Mouse (Mus musculus) hindbrain, embryonic 12.5 days (tissue): ENCODE measurements around the gene Ntsr2. TPM values are rescaled to one million over a fixed set of nuclear protein-coding genes. Genes with fewer than 3 reads are reported as not detected.
A peak's percentile ranks its signal among the peaks of the same experiment; 100 is the strongest.

Experiments
- ATAC-seq: fragments of 200-750 bp; cut with Nextera tagmentation; 2 replicates; pipeline ENCODE4 v1.8.0; 2017; ENCODE audit warnings: moderate TSS enrichment; ENCODE audit not compliant: low FRiP score
- H3K27ac ChIP-seq: fragments of 300-500 bp; sonication (generic); 2 replicates; pipeline ENCODE4 v1.5.1; 2016; ENCODE audit warnings: mild to moderate bottlenecking
- H3K27me3 ChIP-seq: fragments of 300-500 bp; sonication (generic); 2 replicates; pipeline ENCODE4 v1.6.1; 2016; ENCODE audit warnings: mild to moderate bottlenecking
- H3K36me3 ChIP-seq: fragments of 300-500 bp; sonication (generic); 2 replicates; pipeline ENCODE4 v1.6.1; 2016; ENCODE audit warnings: mild to moderate bottlenecking
- H3K4me1 ChIP-seq: fragments of 300-500 bp; sonication (generic); 2 replicates; pipeline ENCODE4 v1.6.1; 2016
- H3K4me2 ChIP-seq: fragments of 300-500 bp; sonication (generic); replicated peaks from 2 replicates; pipeline ENCODE4 v1.6.1; 2016; ENCODE audit warnings: mild to moderate bottlenecking
- H3K4me3 ChIP-seq: fragments of 300-500 bp; sonication (generic); 2 replicates; pipeline ENCODE4 v1.5.1; 2016; ENCODE audit warnings: mild to moderate bottlenecking
- H3K9ac ChIP-seq: fragments of 300-500 bp; sonication (generic); 2 replicates; pipeline ENCODE4 v1.6.1; 2016; ENCODE audit warnings: mild to moderate bottlenecking, moderate library complexity
- H3K9me3 ChIP-seq: fragments of 300-500 bp; sonication (generic); replicated peaks from 2 replicates; pipeline ENCODE4 v1.6.1; 2016; ENCODE audit warnings: mild to moderate bottlenecking
- WGBS: fragments of 180-500 bp; shearing (Covaris S2); methylation state at CpG from one replicate; pipeline ENCODE4 v1.1.7; 2016; 5-methylcytosine and 5-hydroxymethylcytosine counted together
- polyA plus RNA-seq: library from polyadenylated mRNA; unstranded; fragments of >200 nt; fragmentation: Nextera tagmentation; extraction: Ambion mirVana; gene quantifications from 2 replicates; pipeline ENCODE4 v1.2.1, GENCODE M21; 2016

Gene Ntsr2
- polyA plus RNA-seq, 1 experiment from 2014 or later, result 0.17 TPM

GRCm38 (mm10) chr12:16634075-16634813, 18.9 kb upstream of the Ntsr2 start:
- H3K9me3 ChIP-seq, result no peaks in the 10 kb centered on the region
- H3K36me3 ChIP-seq, result no peaks in the 10 kb centered on the region
- ATAC-seq, result 0 out of 2 replicates have a peak, but pooled peaks have one; percentile 32
- no peak overlapping the region for H3K27ac ChIP-seq
- no peak overlapping the region for H3K9ac ChIP-seq
- 61% methylated on average over 14 of the region's 14 CpGs for WGBS
- H3K4me2 ChIP-seq, result no peak overlapping the region
- no peaks in the 10 kb centered on the region for H3K4me1 ChIP-seq
- H3K4me3 ChIP-seq, result no peak overlapping the region
- H3K27me3 ChIP-seq, result no peaks in the 10 kb centered on the region

DNA sequence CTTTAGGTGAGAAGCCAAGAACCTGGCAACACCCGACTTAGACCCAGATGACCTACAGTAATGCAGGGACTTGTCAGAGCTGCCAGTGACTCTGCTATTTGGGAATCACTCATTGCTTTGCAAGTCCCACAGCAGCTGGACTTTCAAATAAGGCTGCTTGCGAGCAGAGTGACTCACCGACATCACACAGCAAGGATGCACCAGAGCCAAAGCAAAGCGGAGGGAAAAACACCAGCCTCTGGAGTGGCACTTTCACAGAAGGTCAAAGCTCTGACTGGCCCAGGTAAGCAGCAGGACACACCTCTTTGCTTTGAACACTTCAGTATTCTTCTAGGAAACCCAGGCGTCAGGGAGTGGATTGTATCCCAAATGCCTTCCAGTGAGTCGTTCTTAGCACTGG, 17.4 kb upstream of the Ntsr2 start:
- Histone ChIP-seq H3K27ac (no peak overlapping the region), H3K9me3 (no peaks in the 10 kb centered on the region), H3K4me3 (no peak overlapping the region), H3K36me3 (no peaks in the 10 kb centered on the region), H3K4me1 (no peaks in the 10 kb centered on the region), H3K9ac (no peak overlapping the region), H3K27me3 (no peaks in the 10 kb centered on the region), H3K4me2 (no peak overlapping the region)
- ATAC-seq, result no peak
- WGBS, result 79% methylated on average over 6 of the region's 6 CpGs

GRCm38 (mm10) chr12:16639078-16639771, 14.0 kb upstream of the Ntsr2 start:
- Histone ChIP-seq H3K4me1 (peaks cover 7% of the 10 kb centered on the region), H3K9ac (no peak overlapping the region), H3K27ac (no peak overlapping the region), H3K4me3 (no peak overlapping the region), H3K9me3 (no peaks in the 10 kb centered on the region), H3K27me3 (no peaks in the 10 kb centered on the region), H3K36me3 (no peaks in the 10 kb centered on the region), H3K4me2 (no peak overlapping the region)
- no peak for ATAC-seq
- WGBS, result 74% methylated on average over 12 of the region's 12 CpGs

DNA sequence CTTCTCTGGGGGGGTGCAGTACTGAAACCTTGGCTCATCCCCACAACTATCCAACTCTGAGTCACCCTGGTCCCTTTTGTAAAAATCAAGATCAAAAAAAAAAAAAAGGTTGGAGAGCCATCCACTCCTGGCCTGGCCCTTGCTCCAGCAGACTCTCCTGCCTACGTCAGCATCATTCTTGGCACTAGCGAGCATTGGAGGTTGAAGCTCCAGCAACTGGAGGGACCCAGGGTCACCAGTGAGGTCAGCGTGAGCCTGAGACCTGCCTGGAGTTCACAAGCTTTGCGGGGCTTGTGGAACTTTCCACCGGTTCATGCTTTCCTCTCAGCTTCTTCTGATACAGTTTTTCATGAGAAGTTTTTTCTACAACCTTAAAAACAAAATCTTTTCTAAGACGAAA, 13.1 kb upstream of the Ntsr2 start:
- no peak for ATAC-seq
- H3K4me1 ChIP-seq, result peaks cover 11% of the 10 kb centered on the region
- H3K36me3 ChIP-seq, result no peaks in the 10 kb centered on the region
- H3K4me2 ChIP-seq, result no peak overlapping the region
- WGBS, result 94% methylated on average over 6 of the region's 6 CpGs
- H3K27me3 ChIP-seq, result 0 out of 2 replicates have a peak, but pooled peaks cover 2% of the 10 kb centered on the region
- no peak overlapping the region for H3K9ac ChIP-seq
- H3K27ac ChIP-seq, result no peak overlapping the region
- no peaks in the 10 kb centered on the region for H3K9me3 ChIP-seq
- H3K4me3 ChIP-seq, result no peak overlapping the region

DNA sequence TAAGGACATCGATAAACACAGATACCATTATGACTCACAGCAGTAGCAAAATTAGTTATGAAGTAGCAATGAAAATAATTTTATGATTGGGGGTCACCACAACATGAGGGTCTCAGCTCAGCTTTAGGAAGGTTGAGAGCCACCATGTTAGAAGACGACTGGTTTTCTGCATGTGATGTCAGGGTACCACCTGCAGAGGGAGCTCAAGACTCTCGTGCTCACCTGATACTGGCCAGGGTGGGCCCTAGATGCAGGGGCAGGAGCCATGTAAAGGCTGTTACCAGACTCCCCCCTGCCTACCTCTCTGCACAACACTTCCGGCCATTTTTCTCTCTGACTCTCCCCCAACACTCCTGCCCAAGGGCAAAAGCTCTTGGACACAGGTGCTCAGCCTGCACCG, 11.2 kb upstream of the Ntsr2 start:
- H3K27me3 ChIP-seq, result 0 out of 2 replicates have a peak, but pooled peaks cover 3% of the 10 kb centered on the region
- H3K4me3 ChIP-seq, result no peak overlapping the region
- no peak overlapping the region for H3K27ac ChIP-seq
- no peak overlapping the region for H3K4me2 ChIP-seq
- H3K36me3 ChIP-seq, result no peaks in the 10 kb centered on the region
- no peaks in the 10 kb centered on the region for H3K9me3 ChIP-seq
- peaks cover 11% of the 10 kb centered on the region for H3K4me1 ChIP-seq
- WGBS, result 74% methylated on average over 5 of the region's 5 CpGs
- no peak overlapping the region for H3K9ac ChIP-seq
- no peak for ATAC-seq

GRCm38 (mm10) chr12:16643508-16644345, 9.5 kb upstream of the Ntsr2 start:
- H3K27me3 ChIP-seq, result 0 out of 2 replicates have a peak, but pooled peaks cover 3% of the 10 kb centered on the region
- H3K9me3 ChIP-seq, result no peaks in the 10 kb centered on the region
- H3K4me2 ChIP-seq, result no peak overlapping the region
- H3K27ac ChIP-seq, result peak overlapping the region; percentile 19
- WGBS, result 45% methylated on average over 12 of the region's 12 CpGs
- peaks cover 11% of the 10 kb centered on the region for H3K4me1 ChIP-seq
- H3K9ac ChIP-seq, result no peak overlapping the region
- peak; percentile 86 for ATAC-seq
- no peak overlapping the region for H3K4me3 ChIP-seq
- H3K36me3 ChIP-seq, result no peaks in the 10 kb centered on the region

DNA sequence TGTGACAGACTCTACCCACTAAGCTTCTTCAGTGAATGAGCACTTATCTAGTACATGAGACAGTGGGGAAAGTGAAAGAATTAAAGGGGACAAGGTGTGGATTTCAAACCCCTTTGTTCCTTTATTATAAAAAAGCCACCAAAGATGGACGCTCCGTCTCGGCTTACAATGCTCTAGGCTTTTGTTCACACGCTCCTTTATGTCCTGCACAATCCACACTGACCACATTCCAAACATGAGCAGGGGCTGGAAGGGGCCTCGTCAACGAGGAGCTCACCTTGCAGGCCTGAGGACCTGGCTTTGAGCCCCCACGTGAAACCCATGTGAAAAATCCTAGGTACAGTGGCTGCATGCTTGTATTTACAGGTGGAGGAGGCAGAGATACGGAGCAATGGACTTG, 8.5 kb upstream of the Ntsr2 start:
- Histone ChIP-seq H3K27ac (peak overlapping the region; percentile 19; the same call in 1 of the 2 replicates), H3K4me1 (peaks cover 11% of the 10 kb centered on the region), H3K9me3 (no peaks in the 10 kb centered on the region), H3K27me3 (0 out of 2 replicates have a peak, but pooled peaks cover 3% of the 10 kb centered on the region), H3K36me3 (no peaks in the 10 kb centered on the region), H3K4me2 (no peak overlapping the region), H3K9ac (no peak overlapping the region), H3K4me3 (no peak overlapping the region)
- no peak; the same call in 1 of the 2 replicates for ATAC-seq
- WGBS, result 42% methylated on average over 8 of the region's 8 CpGs

- WGBS, result 44% methylated on average over 9 of the region's 9 CpGs
- Histone ChIP-seq H3K9ac (no peak overlapping the region), H3K27ac (no peak overlapping the region), H3K36me3 (no peaks in the 10 kb centered on the region), H3K4me2 (no peak overlapping the region), H3K9me3 (no peaks in the 10 kb centered on the region), H3K4me3 (no peak overlapping the region), H3K4me1 (peaks cover 11% of the 10 kb centered on the region), H3K27me3 (0 out of 2 replicates have a peak, but pooled peaks cover 7% of the 10 kb centered on the region)
- ATAC-seq, result no peak
Measured at GRCm38 (mm10) chr12:16646780-16647409, 6.3 kb upstream of the Ntsr2 start.

GRCm38 (mm10) chr12:16648273-16648672, 4.9 kb upstream of the Ntsr2 start:
- H3K4me1 ChIP-seq, result peaks cover 13% of the 10 kb centered on the region
- no peak overlapping the region for H3K9ac ChIP-seq
- no peaks in the 10 kb centered on the region for H3K9me3 ChIP-seq
- no peak overlapping the region for H3K27ac ChIP-seq
- H3K27me3 ChIP-seq, result peaks cover 19% of the 10 kb centered on the region
- no peak overlapping the region for H3K4me3 ChIP-seq
- no peak for ATAC-seq
- H3K36me3 ChIP-seq, result no peaks in the 10 kb centered on the region
- 94% methylated on average over 6 of the region's 6 CpGs for WGBS
- H3K4me2 ChIP-seq, result no peak overlapping the region

DNA sequence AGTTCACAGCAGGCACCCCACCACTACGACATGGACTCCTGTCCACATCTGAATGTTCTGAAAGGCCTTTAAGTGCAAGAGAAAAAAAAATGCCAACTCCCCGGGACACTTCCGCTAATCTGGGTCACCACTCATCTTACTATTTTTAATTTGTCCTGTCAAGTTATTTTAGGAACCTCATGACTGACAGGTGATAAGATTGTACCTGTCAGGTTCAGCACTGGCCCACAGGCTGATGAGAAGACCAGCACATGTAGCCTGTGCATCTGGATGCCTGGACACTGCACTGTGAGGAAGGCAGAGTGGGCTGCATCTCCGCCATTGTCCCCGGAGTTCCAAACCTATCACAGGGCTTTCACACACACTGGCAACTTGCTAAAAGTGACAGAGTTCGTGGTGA, 3.4 kb upstream of the Ntsr2 start:
- no peak for ATAC-seq
- H3K4me3 ChIP-seq, result no peak overlapping the region
- no peaks in the 10 kb centered on the region for H3K9me3 ChIP-seq

GRCm38 (mm10) chr12:16655604-16656003, 2.4 kb downstream of the Ntsr2 start:
- Histone ChIP-seq H3K4me1 (peaks cover 11% of the 10 kb centered on the region), H3K4me3 (no peak overlapping the region), H3K4me2 (no peak overlapping the region), H3K27me3 (peaks cover 40% of the 10 kb centered on the region), H3K9ac (no peak overlapping the region), H3K9me3 (no peaks in the 10 kb centered on the region), H3K36me3 (no peaks in the 10 kb centered on the region), H3K27ac (no peak overlapping the region)
- no peak for ATAC-seq
- WGBS, result 79% methylated on average over 4 of the region's 4 CpGs

More for the DNA sequence above, 3.4 kb upstream of the Ntsr2 start:
- WGBS, result 83% methylated on average over 6 of the region's 6 CpGs
- H3K4me2 ChIP-seq, result no peak overlapping the region
- no peak overlapping the region for H3K27ac ChIP-seq
- H3K36me3 ChIP-seq, result no peaks in the 10 kb centered on the region
- H3K4me1 ChIP-seq, result peaks cover 11% of the 10 kb centered on the region
- H3K9ac ChIP-seq, result no peak overlapping the region
- peaks cover 34% of the 10 kb centered on the region for H3K27me3 ChIP-seq
